Mouse (Mus musculus): ENCODE data around the gene Prkn.

DNA sequence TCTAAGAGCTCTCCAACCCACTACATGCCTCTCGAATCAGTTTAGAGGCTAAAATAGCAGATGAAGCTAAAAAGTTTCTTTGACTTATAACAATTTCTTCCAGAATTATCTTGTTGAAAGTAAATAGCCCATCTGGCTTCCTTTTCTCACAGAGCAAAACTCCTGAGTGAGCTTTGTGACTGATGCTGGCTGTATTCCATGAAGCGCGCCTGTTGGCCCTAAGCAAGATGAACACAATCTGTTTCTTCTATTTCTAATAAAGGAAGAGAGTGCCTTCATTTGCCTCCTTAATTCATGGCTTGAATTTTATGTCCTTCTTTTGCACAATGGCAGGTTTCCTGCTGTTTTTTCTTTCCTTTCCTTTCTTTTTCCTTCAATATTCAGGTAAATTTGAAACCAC lies 14.0 kb downstream of the Prkn start:
- TF ChIP-seq POLR2A (IDR thresholded peaks at IDR 0.05; ENCODE audit: extremely low read depth, insufficient read depth, low read length) (no peak), CTCF (IDR thresholded peaks at IDR 0.05; ENCODE audit: extremely low read depth, insufficient read depth, low read length) (no peak)
